Mouse (Mus musculus) adrenal gland (tissue): ENCODE measurements around the gene Tnfaip1.
"Not testable (repeated sequence)": the region's sequence is repeated elsewhere in the genome, so short reads cannot be mapped to it uniquely, and the experiment has no call there.

Source experiments
- intact Hi-C: fragments of 180-260 bp; cut with DNase I; formaldehyde crosslinking; loops from one replicate; pipeline ENCODE4 v1.15.1; 2025
- long read RNA-seq, 2 experiments: library from polyadenylated mRNA; unstranded; transcript quantifications; one replicate each; pipeline ENCODE4 v2.0.0; 2020; ENCODE audit warnings: borderline replicate concordance in 1 of 2; ENCODE audit not compliant: insufficient replicate concordance in 1 of 2

Gene Tnfaip1
- long read RNA-seq, experiment 1, transcript Tnfaip1-202 (7 exons, 3,768 nt) = major isoform, 13 of 32 reads
- long read RNA-seq, experiment 1, transcript Tnfaip1-201 (7 exons, 3,720 nt) = minor isoform, 10 of 32 reads
- long read RNA-seq, experiment 1, partial matches to known transcripts = 5 of 32 reads
- long read RNA-seq, experiment 1, other reads (novel, unspliced or antisense) = 4 of 32 reads
- long read RNA-seq, experiment 2, transcript Tnfaip1-201 (7 exons, 3,720 nt) = minor isoform, 20 of 67 reads
- long read RNA-seq, experiment 2, transcript Tnfaip1-202 (7 exons, 3,768 nt) = major isoform, 23 of 67 reads
- long read RNA-seq, experiment 2, partial matches to known transcripts = 10 of 67 reads
- long read RNA-seq, experiment 2, other reads (novel, unspliced or antisense) = 14 of 67 reads

GRCm38 (mm10) chr11:78536080-78536689, at the start of gene Tnfaip1, which contains the start of gene Ift20:
TSS of gene Tnfaip1 (minus strand) at chr11:78536332.
TSS of gene Ift20 (plus strand) at chr11:78536361.
- intact Hi-C loops = no loop called here

- intact Hi-C loops = no loop called here
These were observed 46.7 kb upstream of the Tnfaip1 start for GRCm38 (mm10) chr11:78582848-78583247.

GRCm38 (mm10) chr11:78574975-78575374, 38.8 kb upstream of the Tnfaip1 start:
- intact Hi-C loops = no loop called here

GRCm38 (mm10) chr11:78574536-78574935, 38.4 kb upstream of the Tnfaip1 start:
- intact Hi-C loops = no loop called here

- intact Hi-C loops = not testable (repeated sequence)
These were observed 37.9 kb upstream of the Tnfaip1 start for GRCm38 (mm10) chr11:78574031-78574430.

GRCm38 (mm10) chr11:78571854-78572253, 35.7 kb upstream of the Tnfaip1 start:
- intact Hi-C loops = no loop called here

- intact Hi-C loops = no loop called here
These were observed 35.3 kb upstream of the Tnfaip1 start for GRCm38 (mm10) chr11:78571441-78571840.

- intact Hi-C loops = no loop called here
These were observed 33.7 kb upstream of the Tnfaip1 start for GRCm38 (mm10) chr11:78569806-78570205.

GRCm38 (mm10) chr11:78568827-78569226, 32.7 kb upstream of the Tnfaip1 start:
- intact Hi-C loops = no loop called here

GRCm38 (mm10) chr11:78567614-78568013, 31.5 kb upstream of the Tnfaip1 start:
- intact Hi-C loops = no loop called here

- intact Hi-C loops = no loop called here
These were observed 30.6 kb upstream of the Tnfaip1 start for GRCm38 (mm10) chr11:78566775-78567174.

- intact Hi-C loops = no loop called here
These were observed 24.3 kb upstream of the Tnfaip1 start for GRCm38 (mm10) chr11:78560447-78560846.

GRCm38 (mm10) chr11:78557241-78557640, 21.1 kb upstream of the Tnfaip1 start:
- intact Hi-C loops = no loop called here

GRCm38 (mm10) chr11:78556070-78556469, 19.9 kb upstream of the Tnfaip1 start:
- intact Hi-C loops = no loop called here

GRCm38 (mm10) chr11:78555623-78556022, 19.5 kb upstream of the Tnfaip1 start:
- intact Hi-C loops = no loop called here

GRCm38 (mm10) chr11:78551059-78551398, 14.9 kb upstream of the Tnfaip1 start:
- intact Hi-C loops = loop anchor here (5.0 kb wide), 1 partner anchor 276 kb away; the partner anchor contains the start of gene Lyrm9

GRCm38 (mm10) chr11:78550168-78551058, 14.3 kb upstream of the Tnfaip1 start, which contains the start of gene Tmem97:
TSS of gene Tmem97 (minus strand) at chr11:78550777.
- intact Hi-C loops = loop anchor here (5.0 kb wide), 1 partner anchor 277 kb away; the partner anchor contains the start of gene Lyrm9

- intact Hi-C loops = no loop called here
These were observed 13.4 kb upstream of the Tnfaip1 start for GRCm38 (mm10) chr11:78549491-78549987.

- intact Hi-C loops = no loop called here
These were observed 11.8 kb upstream of the Tnfaip1 start for GRCm38 (mm10) chr11:78547718-78548460.

- intact Hi-C loops = no loop called here
These were observed 9.0 kb upstream of the Tnfaip1 start for GRCm38 (mm10) chr11:78545181-78545580.
